Mouse (Mus musculus): Measurements from ENCODE around the gene Hcrt.

- TF ChIP-seq CTCF (IDR thresholded peaks at IDR 0.05; ENCODE audit: control insufficient read depth, insufficient read depth, low read length), result no peak
- TF ChIP-seq POLR2A (IDR thresholded peaks at IDR 0.05; ENCODE audit: borderline replicate concordance, control insufficient read depth, low read depth, low read length), result no peak
Observed at GRCm38 (mm10) chr11:100720345-100720744, 42.4 kb downstream of the Hcrt start.

All from bone marrow, adult 2 months (tissue).